Mouse (Mus musculus) liver, adult 2 months (tissue): ENCODE results near the gene Glt6d1.

Experiments used
- CTCF ChIP-seq: fragments of 200-500 bp; IDR thresholded peaks from 2 replicates; pipeline ENCODE4 v1.5.1; 2011; ENCODE audit warnings: low read depth, low read length, control low read depth
- POLR2A ChIP-seq: fragments of 200-500 bp; IDR thresholded peaks from 2 replicates; pipeline ENCODE4 v1.6.1; 2011; ENCODE audit warnings: low read length, control low read depth; ENCODE audit not compliant: insufficient read depth; ENCODE audit errors: extremely low read depth

GRCm38 (mm10) chr2:25780921-25781320 lies 34.7 kb downstream of the Glt6d1 start:
- TF ChIP-seq CTCF (no peak), POLR2A (no peak)
